Mouse (Mus musculus) neural tube, embryonic 12.5 days (tissue): ENCODE results near the gene Tmod1. TPM values are rescaled to one million over a fixed set of nuclear protein-coding genes. Genes with fewer than 3 reads are reported as not detected.

Experiments used
- polyA plus RNA-seq: library from polyadenylated mRNA; unstranded; fragments of >200 nt; fragmentation: Nextera tagmentation; extraction: Ambion mirVana; gene quantifications from 2 replicates; pipeline ENCODE4 v1.2.1, GENCODE M21; 2016

Tmod1 gene
- polyA plus RNA-seq, 1 experiment from 2014 or later = 4.5 TPM

Other genes with a start within 250 kb of the Tmod1 start
- gene Aldh1b1, start 239.9 kb upstream of the Tmod1 start, polyA plus RNA-seq = 11.0 and 11.4 TPM in 2 replicates
- 63.2 and 74.6 TPM in 2 replicates for gene Igfbpl1, start 212.0 kb upstream of the Tmod1 start, polyA plus RNA-seq
- gene Stra6l, start 190.3 kb upstream of the Tmod1 start, polyA plus RNA-seq = 7.3 and 7.8 TPM in 2 replicates
- 0.05 TPM in 1 of 2 replicates, not detected in the other for gene Ccdc180, start 148.6 kb upstream of the Tmod1 start, polyA plus RNA-seq
- gene Tdrd7, start 73.6 kb upstream of the Tmod1 start, polyA plus RNA-seq = 18.6 and 19.6 TPM in 2 replicates
- gene Ncbp1, start 99.7 kb downstream of the Tmod1 start, polyA plus RNA-seq = 107 TPM in 2 replicates
- gene Tstd2, start 99.8 kb downstream of the Tmod1 start, polyA plus RNA-seq = 51.0 and 60.9 TPM in 2 replicates
- gene Xpa, start 157.4 kb downstream of the Tmod1 start, polyA plus RNA-seq = 28.9 TPM in 2 replicates